Mouse (Mus musculus): ENCODE measurements around the gene Nomo1. TPM values are rescaled to one million over a fixed set of nuclear protein-coding genes. Genes with fewer than 3 reads are reported as not detected.

Nomo1 gene
- polyA plus RNA-seq (2015; fragmentation: Nextera tagmentation; extraction: Ambion mirVana) = 27.2 and 30.3 TPM in 2 replicates

- no peaks in the 10 kb centered on the region for H3K36me3 ChIP-seq (ENCODE audit: insufficient read depth, low read length)
- DNase-seq (ENCODE audit: low spot score) = peak; percentile 94
- H3K27me3 ChIP-seq (ENCODE audit: insufficient read depth, low read length) = no peaks in the 10 kb centered on the region
- peak within 1 kb of the TSS; percentile 99 for H3K4me2 ChIP-seq (ENCODE audit: low read length)
- 6% methylated on average over 43 of the region's 44 CpGs for WGBS
- H3K4me1 ChIP-seq (replicated peaks; ENCODE audit: insufficient read depth, low read length) = peaks cover 7% of the 10 kb centered on the region
- H3K4me3 ChIP-seq (replicated peaks; ENCODE audit: low read depth, low read length) = peak within 1 kb of the TSS; percentile 86
- H3K9me3 ChIP-seq (replicated peaks; ENCODE audit: low read length) = no peaks in the 10 kb centered on the region
- no peak within 1 kb of the TSS for H3K27ac ChIP-seq
- TF ChIP-seq CTCF (IDR thresholded peaks at IDR 0.05; ENCODE audit: low read depth) = peak; percentile 82
- H3K9ac ChIP-seq (ENCODE audit: low read depth, low read length) = peak within 1 kb of the TSS; percentile 86
- ATAC-seq (replicated peaks; ENCODE audit: low FRiP score, low read depth) = peak; percentile 91
These were observed at the start of gene Nomo1 for GRCm38 (mm10) chr7:46033109-46033869. TSS of gene Nomo1 (plus strand) at chr7:46033698.

GRCm38 (mm10) chr7:45986893-45987292 lies 46.6 kb upstream of the Nomo1 start:
- no peak for TF ChIP-seq CTCF (IDR thresholded peaks at IDR 0.05; ENCODE audit: low read depth)
- H3K9ac ChIP-seq (ENCODE audit: low read depth, low read length) = no peak overlapping the region

GRCm38 (mm10) chr7:45988344-45988743 lies 45.2 kb upstream of the Nomo1 start:
- Histone ChIP-seq H3K9me3 (replicated peaks; ENCODE audit: low read length) (no peaks in the 10 kb centered on the region), H3K4me2 (ENCODE audit: low read length) (no peak overlapping the region), H3K36me3 (ENCODE audit: insufficient read depth, low read length) (no peaks in the 10 kb centered on the region), H3K27me3 (ENCODE audit: insufficient read depth, low read length) (no peaks in the 10 kb centered on the region), H3K27ac (no peak overlapping the region), H3K4me1 (replicated peaks; ENCODE audit: insufficient read depth, low read length) (no peaks in the 10 kb centered on the region), H3K4me3 (replicated peaks; ENCODE audit: low read depth, low read length) (no peak overlapping the region), H3K9ac (ENCODE audit: low read depth, low read length) (no peak overlapping the region)
- ATAC-seq (replicated peaks; ENCODE audit: low FRiP score, low read depth) (no peak), DNase-seq (ENCODE audit: low spot score) (no peak)
- 89% methylated on average over 1 of the region's 1 CpGs for WGBS
- TF ChIP-seq CTCF (IDR thresholded peaks at IDR 0.05; ENCODE audit: low read depth) = no peak

More at GRCm38 (mm10) chr7:45986893-45987292, 46.6 kb upstream of the Nomo1 start:
- no peaks in the 10 kb centered on the region for H3K36me3 ChIP-seq (ENCODE audit: insufficient read depth, low read length)
- H3K4me3 ChIP-seq (replicated peaks; ENCODE audit: low read depth, low read length) = no peak overlapping the region
- no peaks in the 10 kb centered on the region for H3K4me1 ChIP-seq (replicated peaks; ENCODE audit: insufficient read depth, low read length)
- H3K9me3 ChIP-seq (replicated peaks; ENCODE audit: low read length) = no peaks in the 10 kb centered on the region
- no peaks in the 10 kb centered on the region for H3K27me3 ChIP-seq (ENCODE audit: insufficient read depth, low read length)
- H3K27ac ChIP-seq = no peak overlapping the region
- 77% methylated on average over 6 of the region's 6 CpGs for WGBS
- ATAC-seq (replicated peaks; ENCODE audit: low FRiP score, low read depth) (no peak), DNase-seq (ENCODE audit: low spot score) (no peak)
- no peak overlapping the region for H3K4me2 ChIP-seq (ENCODE audit: low read length)

- WGBS = 84% methylated on average over 8 of the region's 8 CpGs
These were observed 41.0 kb upstream of the Nomo1 start for GRCm38 (mm10) chr7:45992470-45992869.

GRCm38 (mm10) chr7:46000577-46000976 lies 32.9 kb upstream of the Nomo1 start:
- 93% methylated on average over 4 of the region's 4 CpGs for WGBS
- TF ChIP-seq CTCF (IDR thresholded peaks at IDR 0.05; ENCODE audit: low read depth) = no peak
- H3K36me3 ChIP-seq (ENCODE audit: insufficient read depth, low read length) = no peaks in the 10 kb centered on the region

More at GRCm38 (mm10) chr7:45992470-45992869, 41.0 kb upstream of the Nomo1 start:
- H3K27me3 ChIP-seq (ENCODE audit: insufficient read depth, low read length) = no peaks in the 10 kb centered on the region
- H3K9ac ChIP-seq (ENCODE audit: low read depth, low read length) = no peak overlapping the region
- no peak for DNase-seq (ENCODE audit: low spot score)
- no peaks in the 10 kb centered on the region for H3K4me1 ChIP-seq (replicated peaks; ENCODE audit: insufficient read depth, low read length)
- H3K36me3 ChIP-seq (ENCODE audit: insufficient read depth, low read length) = no peaks in the 10 kb centered on the region
- H3K4me3 ChIP-seq (replicated peaks; ENCODE audit: low read depth, low read length) = no peak overlapping the region
- H3K9me3 ChIP-seq (replicated peaks; ENCODE audit: low read length) = no peaks in the 10 kb centered on the region
- no peak overlapping the region for H3K4me2 ChIP-seq (ENCODE audit: low read length)
- no peak overlapping the region for H3K27ac ChIP-seq
- TF ChIP-seq CTCF (IDR thresholded peaks at IDR 0.05; ENCODE audit: low read depth) = no peak
- no peak for ATAC-seq (replicated peaks; ENCODE audit: low FRiP score, low read depth)

GRCm38 (mm10) chr7:46002748-46003147 lies 30.8 kb upstream of the Nomo1 start:
- no peak for ATAC-seq (replicated peaks; ENCODE audit: low FRiP score, low read depth)
- Histone ChIP-seq H3K27ac (no peak overlapping the region), H3K36me3 (ENCODE audit: insufficient read depth, low read length) (no peaks in the 10 kb centered on the region), H3K4me3 (replicated peaks; ENCODE audit: low read depth, low read length) (no peak overlapping the region), H3K9me3 (replicated peaks; ENCODE audit: low read length) (no peaks in the 10 kb centered on the region), H3K4me1 (replicated peaks; ENCODE audit: insufficient read depth, low read length) (no peaks in the 10 kb centered on the region), H3K27me3 (ENCODE audit: insufficient read depth, low read length) (no peaks in the 10 kb centered on the region), H3K9ac (ENCODE audit: low read depth, low read length) (no peak overlapping the region), H3K4me2 (ENCODE audit: low read length) (no peak overlapping the region)
- no peak for DNase-seq (ENCODE audit: low spot score)
- TF ChIP-seq CTCF (IDR thresholded peaks at IDR 0.05; ENCODE audit: low read depth) = no peak
- 55% methylated on average over 4 of the region's 4 CpGs for WGBS

More at GRCm38 (mm10) chr7:46000577-46000976, 32.9 kb upstream of the Nomo1 start:
- H3K27me3 ChIP-seq (ENCODE audit: insufficient read depth, low read length) = no peaks in the 10 kb centered on the region
- H3K4me1 ChIP-seq (replicated peaks; ENCODE audit: insufficient read depth, low read length) = no peaks in the 10 kb centered on the region
- DNase-seq (ENCODE audit: low spot score) (no peak), ATAC-seq (replicated peaks; ENCODE audit: low FRiP score, low read depth) (no peak)
- H3K9me3 ChIP-seq (replicated peaks; ENCODE audit: low read length) = no peaks in the 10 kb centered on the region
- H3K27ac ChIP-seq = no peak overlapping the region
- H3K4me2 ChIP-seq (ENCODE audit: low read length) = no peak overlapping the region
- H3K9ac ChIP-seq (ENCODE audit: low read depth, low read length) = no peak overlapping the region
- H3K4me3 ChIP-seq (replicated peaks; ENCODE audit: low read depth, low read length) = no peak overlapping the region

Data from kidney, postnatal 0 days (tissue).